Mouse (Mus musculus) heart, embryonic 11.5 days (tissue): ENCODE data around the gene Ano10. TPM values are rescaled to one million over a fixed set of nuclear protein-coding genes. Genes with fewer than 3 reads are reported as not detected.

ENCODE experiments used
- ATAC-seq: fragments of 200-750 bp; cut with Nextera tagmentation; replicated peaks from 2 replicates; pipeline ENCODE4 v1.8.0; 2017; ENCODE audit warnings: moderate library complexity; ENCODE audit not compliant: insufficient number of reproducible peaks, low FRiP score, low TSS enrichment
- H3K27ac ChIP-seq: fragments of 300-500 bp; sonication (generic); 2 replicates; pipeline ENCODE4 v1.5.1; 2014; ENCODE audit warnings: mild to moderate bottlenecking, low read depth, low read length
- H3K27me3 ChIP-seq: fragments of 300-500 bp; sonication (generic); 2 replicates; pipeline ENCODE4 v1.6.1; 2014; ENCODE audit warnings: mild to moderate bottlenecking, low read length, mixed read lengths; ENCODE audit not compliant: control insufficient read depth, insufficient read depth
- H3K36me3 ChIP-seq: fragments of 300-500 bp; sonication (generic); 2 replicates; pipeline ENCODE4 v1.6.1; 2014; ENCODE audit warnings: mild to moderate bottlenecking, low read length, moderate library complexity, mixed read lengths; ENCODE audit not compliant: control insufficient read depth, insufficient read depth
- H3K4me1 ChIP-seq: fragments of 300-500 bp; sonication (generic); 2 replicates; pipeline ENCODE4 v1.6.1; 2014; ENCODE audit warnings: low read length; ENCODE audit not compliant: control insufficient read depth, insufficient read depth
- H3K4me2 ChIP-seq: fragments of 300-500 bp; sonication (generic); 2 replicates; pipeline ENCODE4 v1.6.1; 2014; ENCODE audit warnings: mild to moderate bottlenecking, moderate library complexity
- H3K4me3 ChIP-seq: fragments of 300-500 bp; sonication (generic); 2 replicates; pipeline ENCODE4 v1.5.1; 2014; ENCODE audit warnings: low read depth, low read length
- H3K9ac ChIP-seq: fragments of 300-500 bp; sonication (generic); 2 replicates; pipeline ENCODE4 v1.6.1; 2014; ENCODE audit warnings: mild to moderate bottlenecking, low read depth, low read length, moderate library complexity
- H3K9me3 ChIP-seq: fragments of 300-500 bp; sonication (generic); replicated peaks from 2 replicates; pipeline ENCODE4 v1.6.1; 2016; ENCODE audit warnings: low read length; ENCODE audit not compliant: control insufficient read depth
- WGBS: fragments of 180-500 bp; shearing (Covaris S2); extraction: QIAGEN DNeasy Blood & Tissue Kit; methylation state at CpG from one replicate; pipeline ENCODE4 v1.1.7; 2014; ENCODE audit not compliant: insufficient replicate concordance; 5-methylcytosine and 5-hydroxymethylcytosine counted together
- polyA plus RNA-seq: library from polyadenylated mRNA; unstranded; fragments of >200 nt; fragmentation: Nextera tagmentation; extraction: Ambion mirVana; gene quantifications from 2 replicates; pipeline ENCODE4 v1.2.1, GENCODE M21; 2014

The Ano10 gene
- polyA plus RNA-seq, 1 experiment from 2014 or later, result 34.0 TPM

DNA sequence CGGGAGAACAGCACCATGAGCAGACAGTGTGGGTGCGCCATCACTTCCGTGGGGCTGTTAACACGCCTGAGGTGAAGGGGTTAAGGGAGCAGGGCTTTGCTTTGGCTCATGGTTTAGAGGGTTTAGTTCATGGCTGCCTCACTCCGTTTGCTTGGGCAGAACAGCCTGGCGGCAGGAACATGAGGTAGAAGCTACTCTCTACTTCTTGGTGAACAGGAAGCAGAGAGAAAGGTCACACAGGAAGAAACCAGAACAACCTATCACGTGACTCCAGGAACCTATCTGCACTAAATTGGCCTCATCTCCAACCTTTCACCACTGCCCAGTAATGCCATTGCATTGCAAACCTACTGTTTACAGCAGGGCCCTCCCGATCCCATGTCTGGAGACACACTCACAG is 48.3 kb downstream of the Ano10 start:
- Histone ChIP-seq H3K27ac (no peak overlapping the region), H3K4me2 (no peak overlapping the region), H3K27me3 (no peaks in the 10 kb centered on the region), H3K36me3 (no peaks in the 10 kb centered on the region), H3K4me1 (peaks cover 4% of the 10 kb centered on the region; the same call in 1 of the 2 replicates), H3K9ac (no peak overlapping the region), H3K4me3 (no peak overlapping the region), H3K9me3 (no peaks in the 10 kb centered on the region)
- no peak for ATAC-seq
- 75% methylated on average over 8 of the region's 8 CpGs for WGBS

DNA sequence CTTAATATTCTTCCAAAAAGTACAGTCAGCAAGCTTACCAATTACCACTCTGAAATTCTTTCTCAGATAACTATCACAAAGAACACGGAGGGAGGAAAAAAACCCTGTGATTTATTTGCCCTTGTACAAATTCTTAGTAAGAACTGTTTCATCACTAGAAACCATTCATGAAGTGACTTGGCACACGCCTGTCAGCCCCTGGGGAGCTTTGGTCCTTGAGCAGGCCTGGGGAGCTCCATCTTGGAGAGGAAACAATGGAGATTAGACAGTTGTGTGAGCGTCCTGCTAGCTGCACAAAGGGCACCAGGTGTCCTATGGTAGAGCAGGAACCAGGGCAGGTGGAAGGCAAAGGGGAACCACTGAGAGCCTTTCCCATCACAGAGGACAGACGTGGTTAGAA is 48.8 kb downstream of the Ano10 start:
- Histone ChIP-seq H3K4me3 (no peak overlapping the region), H3K9ac (no peak overlapping the region), H3K4me2 (no peak overlapping the region), H3K36me3 (no peaks in the 10 kb centered on the region), H3K9me3 (no peaks in the 10 kb centered on the region), H3K27me3 (no peaks in the 10 kb centered on the region), H3K4me1 (peaks cover 4% of the 10 kb centered on the region; the same call in 1 of the 2 replicates), H3K27ac (no peak overlapping the region)
- WGBS, result 72% methylated on average over 4 of the region's 4 CpGs
- ATAC-seq, result no peak

DNA sequence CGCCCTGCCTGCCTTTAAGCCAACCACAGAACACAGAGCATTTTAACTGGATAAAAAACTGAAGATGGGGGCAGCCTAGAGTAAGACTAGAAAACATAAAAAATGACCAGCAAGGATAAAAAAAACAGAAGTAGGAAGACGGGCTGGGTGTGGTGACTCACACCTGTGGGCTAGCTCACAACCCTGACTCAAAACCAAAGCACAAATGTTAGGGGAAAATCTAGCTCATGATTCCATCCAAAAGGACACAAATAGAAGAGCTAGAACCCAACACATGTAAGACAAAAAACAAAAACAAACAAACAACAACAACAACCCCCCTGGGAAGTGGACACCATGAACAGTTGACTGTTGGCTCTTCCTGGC is 49.4 kb downstream of the Ano10 start:
- no peak overlapping the region for H3K4me3 ChIP-seq
- WGBS, result 26% methylated on average over 2 of the region's 2 CpGs
- H3K36me3 ChIP-seq, result no peaks in the 10 kb centered on the region
- no peak overlapping the region for H3K27ac ChIP-seq
- H3K4me1 ChIP-seq, result peaks cover 4% of the 10 kb centered on the region; the same call in 1 of the 2 replicates
- no peak overlapping the region for H3K9ac ChIP-seq
- H3K27me3 ChIP-seq, result no peaks in the 10 kb centered on the region
- ATAC-seq, result no peak
- no peak overlapping the region for H3K4me2 ChIP-seq
- H3K9me3 ChIP-seq, result no peaks in the 10 kb centered on the region

DNA sequence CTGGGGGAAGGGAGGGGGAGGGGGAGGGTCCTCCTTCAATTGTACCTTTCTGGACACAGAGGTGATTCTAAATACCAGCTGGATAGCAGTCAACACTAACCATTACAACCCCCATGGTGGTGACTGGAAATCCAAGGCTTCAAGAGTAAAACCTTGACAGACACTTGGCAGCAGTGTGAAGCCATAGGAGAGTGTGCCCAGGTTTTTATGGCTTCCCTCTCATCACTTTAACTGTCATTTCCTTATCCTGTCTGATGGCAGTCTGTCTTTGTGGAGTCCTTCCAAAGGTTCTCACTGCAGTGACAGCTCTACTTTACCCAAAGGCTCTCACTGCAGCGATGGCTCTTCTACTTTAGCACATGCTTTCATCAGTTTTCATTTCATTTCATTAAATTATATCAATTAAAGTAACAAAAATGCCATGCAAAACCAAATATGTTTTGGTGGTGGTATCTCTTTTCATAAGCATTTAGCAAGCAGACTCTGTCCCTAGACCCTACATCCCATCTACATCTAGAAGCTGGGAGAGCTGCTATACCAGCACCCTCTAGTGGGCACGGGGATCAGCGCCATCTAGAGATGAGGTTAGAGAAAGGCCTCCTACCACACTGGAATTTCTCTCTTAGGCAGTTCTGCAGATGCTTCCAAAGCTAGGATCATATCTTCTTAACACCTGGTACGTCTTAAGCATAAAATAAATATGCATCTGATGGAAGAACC is 50.0 kb downstream of the Ano10 start:
- no peak overlapping the region for H3K27ac ChIP-seq
- ATAC-seq, result no peak
- H3K4me1 ChIP-seq, result peaks cover 4% of the 10 kb centered on the region; the same call in 1 of the 2 replicates
- no peak overlapping the region for H3K4me3 ChIP-seq
- H3K9me3 ChIP-seq, result no peaks in the 10 kb centered on the region
- H3K9ac ChIP-seq, result no peak overlapping the region
- 27% methylated on average over 4 of the region's 4 CpGs for WGBS
- no peaks in the 10 kb centered on the region for H3K27me3 ChIP-seq
- no peak overlapping the region for H3K4me2 ChIP-seq
- no peaks in the 10 kb centered on the region for H3K36me3 ChIP-seq

DNA sequence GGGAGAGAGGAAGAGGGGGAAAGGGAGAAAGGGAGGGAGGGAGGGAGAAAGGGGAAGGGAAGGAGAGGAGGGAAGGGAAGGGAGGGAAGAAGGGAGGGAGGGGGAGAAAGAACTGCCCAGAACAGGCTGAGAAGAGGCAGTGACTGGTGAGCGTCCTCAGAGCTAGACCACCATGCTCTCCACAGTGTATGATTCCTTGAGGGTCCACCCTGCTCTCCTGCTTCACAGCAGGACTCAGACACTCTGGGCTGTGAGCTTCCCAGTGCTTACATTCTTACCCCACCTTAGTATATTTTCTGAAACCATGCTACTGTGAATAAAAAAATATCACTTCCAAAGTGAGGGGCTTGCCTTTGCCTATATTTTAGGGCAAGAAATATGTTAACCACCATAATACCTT is 50.9 kb downstream of the Ano10 start:
- H3K9me3 ChIP-seq, result no peaks in the 10 kb centered on the region
- H3K27ac ChIP-seq, result no peak overlapping the region
- no peak overlapping the region for H3K4me3 ChIP-seq
- H3K27me3 ChIP-seq, result no peaks in the 10 kb centered on the region
- 50% methylated on average over 1 of the region's 1 CpGs for WGBS
- H3K9ac ChIP-seq, result no peak overlapping the region
- peaks cover 4% of the 10 kb centered on the region; the same call in 1 of the 2 replicates for H3K4me1 ChIP-seq
- no peak for ATAC-seq
- H3K36me3 ChIP-seq, result no peaks in the 10 kb centered on the region
- no peak overlapping the region for H3K4me2 ChIP-seq

DNA sequence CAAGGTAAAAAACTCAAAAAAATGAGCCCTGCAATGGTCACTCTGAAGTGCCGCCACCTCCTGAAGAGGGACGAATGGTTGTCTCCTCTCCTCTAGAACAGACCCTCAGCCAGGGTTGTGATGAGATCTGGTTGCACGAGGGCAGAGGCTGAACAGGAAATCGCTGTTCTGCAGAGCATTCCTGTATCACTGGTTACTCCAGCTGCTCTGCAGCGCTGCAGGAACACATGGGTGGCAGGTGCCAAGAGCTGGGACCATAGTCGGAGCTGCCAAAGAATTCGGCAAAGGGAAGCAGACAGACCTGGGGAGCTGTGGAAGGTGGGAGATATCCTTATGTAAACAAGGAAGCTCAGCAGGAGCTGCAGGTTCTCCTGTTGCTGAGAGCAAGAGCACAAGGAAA is 51.4 kb downstream of the Ano10 start:
- Histone ChIP-seq H3K27ac (no peak overlapping the region), H3K27me3 (no peaks in the 10 kb centered on the region), H3K9ac (no peak overlapping the region), H3K9me3 (no peaks in the 10 kb centered on the region), H3K4me1 (peaks cover 4% of the 10 kb centered on the region; the same call in 1 of the 2 replicates), H3K4me3 (no peak overlapping the region), H3K36me3 (no peaks in the 10 kb centered on the region), H3K4me2 (no peak overlapping the region)
- 5% methylated on average over 7 of the region's 7 CpGs for WGBS
- ATAC-seq, result no peak

DNA sequence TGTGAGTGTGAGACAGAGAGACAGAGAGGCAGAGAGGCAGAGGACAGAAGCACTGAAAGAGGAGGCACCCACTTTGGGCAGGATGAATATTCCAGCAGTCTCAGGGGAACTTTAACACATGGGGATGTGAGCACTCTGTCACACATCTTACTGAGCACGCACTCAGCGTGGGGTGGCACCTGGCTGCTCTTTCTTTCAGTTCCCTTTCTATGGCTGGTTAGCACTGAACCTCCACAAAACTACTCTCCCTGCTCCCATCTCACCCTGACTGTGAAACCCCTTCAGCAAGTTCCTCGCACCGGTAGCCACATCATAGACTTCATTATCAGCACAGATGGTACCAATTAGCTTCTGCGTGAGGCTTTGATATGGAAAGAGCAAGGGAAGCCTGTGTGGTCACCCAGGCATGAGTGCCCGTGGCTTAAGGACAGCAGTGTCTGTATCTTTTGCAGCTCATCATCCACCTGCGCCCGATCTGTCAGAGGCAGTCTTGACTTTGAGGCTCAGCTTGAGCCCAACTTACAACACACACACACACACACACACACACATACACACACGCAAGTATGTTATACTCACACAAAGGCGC is 52.3 kb downstream of the Ano10 start:
- Histone ChIP-seq H3K4me3 (no peak overlapping the region), H3K27me3 (no peaks in the 10 kb centered on the region), H3K4me1 (peaks cover 4% of the 10 kb centered on the region; the same call in 1 of the 2 replicates), H3K36me3 (no peaks in the 10 kb centered on the region), H3K4me2 (no peak overlapping the region), H3K27ac (no peak overlapping the region), H3K9ac (no peak overlapping the region), H3K9me3 (no peaks in the 10 kb centered on the region)
- no peak for ATAC-seq
- 43% methylated on average over 10 of the region's 10 CpGs for WGBS

DNA sequence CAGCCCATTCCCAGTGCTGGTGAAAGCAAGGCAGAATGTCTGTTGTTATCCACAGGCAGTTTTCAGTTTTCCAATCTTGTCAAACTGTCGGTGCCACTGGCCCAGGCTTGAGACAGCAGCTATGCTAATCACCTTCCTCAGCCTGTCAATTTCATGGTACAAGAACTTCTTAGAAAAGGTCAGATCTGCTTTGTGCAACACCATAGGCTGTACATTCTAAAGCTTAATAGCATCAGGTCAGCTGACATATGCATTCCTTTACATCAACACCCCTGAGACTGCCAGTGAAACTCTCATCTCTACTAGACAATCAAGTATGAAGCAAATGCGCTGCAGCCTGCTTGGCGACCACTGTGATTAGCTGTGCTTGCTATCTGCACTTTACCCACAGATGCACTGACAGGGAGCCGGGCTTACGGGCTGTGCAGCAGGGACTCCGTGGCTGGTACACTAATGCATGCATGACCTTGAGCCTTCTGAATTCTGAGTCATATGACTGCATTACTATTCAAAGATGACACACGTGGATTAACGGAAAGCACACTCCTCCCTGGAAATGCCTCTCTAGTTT is 53.5 kb downstream of the Ano10 start:
- H3K9ac ChIP-seq, result no peak overlapping the region
- ATAC-seq, result no peak; the same call in 1 of the 2 replicates
- no peaks in the 10 kb centered on the region for H3K9me3 ChIP-seq
- no peak overlapping the region for H3K4me3 ChIP-seq
- peaks cover 4% of the 10 kb centered on the region; the same call in 1 of the 2 replicates for H3K4me1 ChIP-seq
- H3K4me2 ChIP-seq, result no peak overlapping the region
- H3K27me3 ChIP-seq, result no peaks in the 10 kb centered on the region
- peak overlapping the region; percentile 8; the same call in 1 of the 2 replicates for H3K27ac ChIP-seq
- H3K36me3 ChIP-seq, result no peaks in the 10 kb centered on the region
- 29% methylated on average over 8 of the region's 8 CpGs for WGBS
